Mouse (Mus musculus) kidney, postnatal 0 days (tissue): Measurements from ENCODE around the gene Plcl2. TPM values are rescaled to one million over a fixed set of nuclear protein-coding genes. Genes with fewer than 3 reads are reported as not detected.

Experiments used
- ATAC-seq: fragments of 200-750 bp; cut with Nextera tagmentation; replicated peaks from 2 replicates; pipeline ENCODE4 v1.8.0; 2017; ENCODE audit warnings: low read depth, moderate number of reproducible peaks, moderate TSS enrichment, moderate library complexity; ENCODE audit not compliant: low FRiP score
- DNase-seq: peaks from one replicate; pipeline ENCODE4 v3.0.0-alpha.2; 2016; ENCODE audit warnings: low spot score
- H3K27ac ChIP-seq: fragments of 300-500 bp; sonication (generic); 2 replicates; pipeline ENCODE4 v1.5.1; 2014; ENCODE audit warnings: mild to moderate bottlenecking
- H3K27me3 ChIP-seq: fragments of 300-500 bp; sonication (generic); 2 replicates; pipeline ENCODE4 v1.6.1; 2014; ENCODE audit warnings: low read length, mixed read lengths; ENCODE audit not compliant: insufficient read depth
- H3K36me3 ChIP-seq: fragments of 300-500 bp; sonication (generic); 2 replicates; pipeline ENCODE4 v1.6.1; 2014; ENCODE audit warnings: low read length, mixed read lengths; ENCODE audit not compliant: insufficient read depth
- H3K4me1 ChIP-seq: fragments of 300-500 bp; sonication (generic); replicated peaks from 2 replicates; pipeline ENCODE4 v1.6.1; 2014; ENCODE audit warnings: antibody characterized with exemption, low read length, mixed read lengths; ENCODE audit not compliant: insufficient read depth
- H3K4me2 ChIP-seq: fragments of 300-500 bp; sonication (generic); 2 replicates; pipeline ENCODE4 v1.6.1; 2014; ENCODE audit warnings: mild to moderate bottlenecking, low read length, moderate library complexity, mixed read lengths
- H3K4me3 ChIP-seq: fragments of 300-500 bp; sonication (generic); replicated peaks from 2 replicates; pipeline ENCODE4 v1.5.1; 2014; ENCODE audit warnings: low read depth, low read length
- H3K9ac ChIP-seq: fragments of 300-500 bp; sonication (generic); 2 replicates; pipeline ENCODE4 v1.6.1; 2014; ENCODE audit warnings: low read depth, low read length
- H3K9me3 ChIP-seq: fragments of 300-500 bp; sonication (generic); replicated peaks from 2 replicates; pipeline ENCODE4 v1.6.1; 2016; ENCODE audit warnings: low read length, inconsistent platforms, mixed read lengths
- CTCF ChIP-seq: IDR thresholded peaks from 2 replicates; pipeline ENCODE4 v1.5.1; 2016; ENCODE audit warnings: antibody characterized with exemption, low read depth, mild to moderate bottlenecking, moderate library complexity
- WGBS: fragments of 180-500 bp; shearing (Covaris S2); extraction: QIAGEN DNeasy Blood & Tissue Kit; methylation state at CpG from one replicate; pipeline ENCODE4 v1.1.7; 2014; 5-methylcytosine and 5-hydroxymethylcytosine counted together
- polyA plus RNA-seq: library from polyadenylated mRNA; unstranded; fragments of >200 nt; fragmentation: Nextera tagmentation; extraction: Ambion mirVana; gene quantifications from 2 replicates; pipeline ENCODE4 v1.2.1, GENCODE M21; 2015

Gene Plcl2
- polyA plus RNA-seq, 1 experiment from 2014 or later: 2.7 TPM

DNA sequence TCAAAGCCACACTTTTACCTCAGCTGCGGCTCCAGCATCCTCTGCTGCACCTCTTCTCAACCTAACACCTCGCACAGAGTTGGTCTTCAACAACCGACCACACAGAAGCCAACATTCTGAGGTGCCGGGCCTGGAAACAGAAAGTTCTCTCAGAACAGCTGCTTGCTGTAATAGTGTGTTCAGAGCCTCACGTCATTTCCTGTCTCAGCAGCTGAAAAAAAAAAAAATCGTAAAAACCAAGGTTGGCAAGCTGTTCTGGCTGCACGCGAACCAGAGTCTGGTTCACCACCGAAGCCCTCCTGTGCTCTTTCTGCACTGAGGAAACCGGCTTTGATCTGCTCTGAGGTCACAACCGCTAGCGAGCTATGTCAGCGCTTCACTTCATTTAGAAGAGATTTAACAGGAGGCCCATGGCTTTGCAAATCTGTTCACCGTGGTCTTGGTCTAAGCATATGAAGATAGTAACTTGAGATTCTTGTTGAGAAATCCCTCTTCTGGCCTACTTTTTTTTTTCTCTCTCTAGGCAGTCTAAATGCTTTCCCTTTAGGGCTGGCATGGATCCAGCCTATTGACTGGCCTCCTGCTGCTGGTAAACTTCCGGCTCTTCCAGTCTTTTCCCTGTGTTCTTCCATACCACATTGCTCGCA lies 38.6 kb upstream of the Plcl2 start:
- 0 out of 2 replicates have a peak, but pooled peaks cover 8% of the 10 kb centered on the region for H3K4me1 ChIP-seq
- no peak overlapping the region for H3K9ac ChIP-seq
- DNase-seq (peak; percentile 78), ATAC-seq (no peak)
- peak overlapping the region; percentile 58 for H3K27ac ChIP-seq
- no peak for TF ChIP-seq CTCF
- H3K36me3 ChIP-seq: no peaks in the 10 kb centered on the region
- no peak overlapping the region for H3K4me3 ChIP-seq
- H3K27me3 ChIP-seq: no peaks in the 10 kb centered on the region
- WGBS: 12% methylated on average over 16 of the region's 16 CpGs
- H3K4me2 ChIP-seq: peak overlapping the region; percentile 43
- no peaks in the 10 kb centered on the region for H3K9me3 ChIP-seq

DNA sequence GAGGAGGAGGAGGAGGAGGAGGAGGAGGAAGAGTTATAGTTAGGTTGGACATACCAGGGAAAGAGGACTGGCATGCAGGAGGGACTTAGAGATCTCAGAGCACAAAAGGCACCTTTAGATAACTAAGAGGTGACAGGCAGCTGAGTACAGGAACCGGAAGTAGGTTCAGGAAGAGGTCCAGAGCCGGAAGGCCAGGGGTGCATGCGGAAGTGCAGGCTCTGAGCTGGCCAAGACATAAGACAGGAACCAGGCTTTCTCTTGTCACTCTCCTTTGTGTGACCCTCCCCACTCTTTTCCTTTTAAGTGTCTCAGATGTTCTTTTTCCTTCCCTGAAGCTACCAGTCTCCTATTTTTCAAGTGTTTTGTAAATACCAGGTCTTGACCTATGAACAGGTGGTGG lies 38.0 kb upstream of the Plcl2 start:
- Histone ChIP-seq H3K27me3 (no peaks in the 10 kb centered on the region), H3K27ac (no peak overlapping the region)

DNA sequence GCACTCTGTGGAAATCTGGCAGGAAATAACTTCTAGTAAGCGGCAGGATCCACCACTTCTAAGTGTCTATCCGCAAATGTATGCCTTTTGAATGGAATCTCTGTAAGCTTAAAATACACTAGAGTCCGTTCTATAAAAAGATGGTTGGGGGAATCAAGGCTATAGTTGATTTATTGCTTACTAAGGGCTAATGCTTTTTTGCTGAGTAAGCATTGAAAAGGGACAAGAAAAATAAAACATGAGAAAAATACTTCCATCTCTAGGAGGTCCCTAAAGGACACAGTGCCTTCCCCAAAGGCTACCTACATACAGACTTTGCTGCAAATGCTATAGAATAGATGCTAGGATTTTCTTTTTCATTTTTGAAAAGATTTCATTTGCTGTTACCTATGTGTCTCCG lies 31.9 kb upstream of the Plcl2 start:
- H3K4me2 ChIP-seq: no peak overlapping the region
- no peaks in the 10 kb centered on the region for H3K27me3 ChIP-seq
- H3K4me1 ChIP-seq: no peaks in the 10 kb centered on the region
- no peak overlapping the region for H3K4me3 ChIP-seq
- 80% methylated on average over 4 of the region's 4 CpGs for WGBS
- H3K27ac ChIP-seq: no peak overlapping the region
- no peaks in the 10 kb centered on the region for H3K9me3 ChIP-seq
- H3K9ac ChIP-seq: no peak overlapping the region
- TF ChIP-seq CTCF: no peak
- DNase-seq (no peak), ATAC-seq (no peak)
- no peaks in the 10 kb centered on the region for H3K36me3 ChIP-seq

More for the DNA sequence above, 38.0 kb upstream of the Plcl2 start:
- no peak overlapping the region for H3K9ac ChIP-seq
- H3K9me3 ChIP-seq: no peaks in the 10 kb centered on the region
- 0 out of 2 replicates have a peak, but pooled peaks cover 8% of the 10 kb centered on the region for H3K4me1 ChIP-seq
- no peak overlapping the region for H3K4me3 ChIP-seq
- no peaks in the 10 kb centered on the region for H3K36me3 ChIP-seq
- ATAC-seq (no peak; the same call in 1 of the 2 replicates), DNase-seq (peak; percentile 69)
- no peak overlapping the region for H3K4me2 ChIP-seq
- TF ChIP-seq CTCF: no peak
- WGBS: 46% methylated on average over 3 of the region's 3 CpGs

DNA sequence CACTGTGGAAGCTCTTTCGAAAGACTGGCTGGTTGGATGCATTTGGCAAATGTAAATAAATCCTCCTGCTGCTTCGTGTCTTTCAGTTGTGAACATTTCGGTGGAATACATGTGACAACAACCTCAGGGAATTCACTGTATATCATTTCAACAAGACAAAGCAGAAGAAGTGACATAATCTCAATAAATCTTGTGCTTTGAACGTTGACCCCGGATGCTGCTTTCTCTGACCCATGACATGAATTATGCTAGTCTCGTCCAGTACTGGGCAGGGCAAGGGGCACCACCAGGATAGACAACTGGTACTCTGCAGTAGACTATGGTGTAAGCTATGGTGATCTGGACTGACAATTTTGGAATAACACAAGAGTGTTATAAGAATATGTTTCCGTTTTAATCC lies 28.3 kb upstream of the Plcl2 start:
- WGBS: 44% methylated on average over 7 of the region's 7 CpGs
- DNase-seq: peak; percentile 4

DNA sequence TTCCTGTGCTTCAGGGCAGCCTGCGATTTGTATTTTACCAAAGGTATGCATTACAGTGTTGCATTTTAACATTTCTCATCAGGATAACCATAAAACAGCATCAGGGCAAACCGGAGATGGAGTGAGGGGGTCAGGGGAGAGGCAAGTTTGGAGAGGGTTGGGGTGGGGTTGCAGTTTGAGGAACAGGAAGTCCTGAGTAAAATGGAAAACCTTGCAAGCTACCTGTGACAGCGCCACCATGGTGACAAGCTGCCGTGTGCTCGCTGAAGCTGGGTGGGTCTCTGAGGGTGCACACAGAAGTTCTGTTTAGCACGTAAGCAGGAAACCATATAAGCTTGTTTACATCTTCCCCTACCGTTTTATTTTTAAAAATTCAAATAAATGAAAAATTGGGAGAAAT lies 25.5 kb upstream of the Plcl2 start:
- no peak overlapping the region for H3K9ac ChIP-seq
- 78% methylated on average over 7 of the region's 7 CpGs for WGBS

More for the DNA sequence above, 28.3 kb upstream of the Plcl2 start:
- H3K27ac ChIP-seq: no peak overlapping the region
- no peak overlapping the region for H3K4me2 ChIP-seq
- H3K36me3 ChIP-seq: no peaks in the 10 kb centered on the region
- no peaks in the 10 kb centered on the region for H3K9me3 ChIP-seq
- H3K4me1 ChIP-seq: no peaks in the 10 kb centered on the region
- H3K4me3 ChIP-seq: no peak overlapping the region
- H3K27me3 ChIP-seq: no peaks in the 10 kb centered on the region
- H3K9ac ChIP-seq: no peak overlapping the region
- no peak for TF ChIP-seq CTCF
- ATAC-seq: no peak

DNA sequence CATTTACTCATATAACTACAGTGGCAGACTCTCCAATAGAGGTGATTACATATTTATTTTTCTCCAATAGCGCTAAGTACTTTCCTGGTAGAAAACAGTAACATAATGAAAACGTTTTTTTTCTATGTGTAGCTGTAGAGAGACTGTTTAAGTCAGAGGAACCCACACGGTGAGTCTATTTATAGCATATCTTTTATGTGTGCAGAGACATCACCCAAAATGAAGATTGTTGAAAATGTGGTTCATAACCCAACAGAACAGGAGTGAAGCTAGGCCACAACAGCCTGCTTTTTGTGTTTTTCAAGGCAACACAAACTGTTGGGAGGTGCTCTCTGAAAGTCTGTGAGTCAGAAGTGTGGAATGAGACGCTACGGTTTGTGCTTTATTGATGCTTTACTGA lies 24.2 kb upstream of the Plcl2 start:
- H3K9ac ChIP-seq: no peak overlapping the region
- no peaks in the 10 kb centered on the region for H3K36me3 ChIP-seq
- ATAC-seq: no peak
- DNase-seq: no peak
- TF ChIP-seq CTCF: no peak
- 60% methylated on average over 5 of the region's 5 CpGs for WGBS
- no peaks in the 10 kb centered on the region for H3K9me3 ChIP-seq
- H3K4me1 ChIP-seq: no peaks in the 10 kb centered on the region
- H3K27me3 ChIP-seq: no peaks in the 10 kb centered on the region
- no peak overlapping the region for H3K27ac ChIP-seq
- H3K4me3 ChIP-seq: no peak overlapping the region
- H3K4me2 ChIP-seq: no peak overlapping the region

More for the DNA sequence above, 25.5 kb upstream of the Plcl2 start:
- Histone ChIP-seq H3K4me1 (no peaks in the 10 kb centered on the region), H3K36me3 (no peaks in the 10 kb centered on the region), H3K27ac (no peak overlapping the region), H3K4me3 (no peak overlapping the region), H3K9me3 (no peaks in the 10 kb centered on the region), H3K4me2 (no peak overlapping the region), H3K27me3 (no peaks in the 10 kb centered on the region)
- no peak for TF ChIP-seq CTCF
- DNase-seq (no peak), ATAC-seq (no peak)
